Mouse (Mus musculus) mouse trophoblast stem cell (cell line): Measurements from ENCODE around the gene 1700029H14Rik.

Experiments used
- in situ Hi-C, 2 experiments: fragments of 300-500 bp; cut with MseI, MboI; formaldehyde crosslinking; loops; 2 replicates in 1 of 2; 3 replicates in 1 of 2; pipeline ENCODE4 v1.15.1; 2025

1700029H14Rik gene

DNA sequence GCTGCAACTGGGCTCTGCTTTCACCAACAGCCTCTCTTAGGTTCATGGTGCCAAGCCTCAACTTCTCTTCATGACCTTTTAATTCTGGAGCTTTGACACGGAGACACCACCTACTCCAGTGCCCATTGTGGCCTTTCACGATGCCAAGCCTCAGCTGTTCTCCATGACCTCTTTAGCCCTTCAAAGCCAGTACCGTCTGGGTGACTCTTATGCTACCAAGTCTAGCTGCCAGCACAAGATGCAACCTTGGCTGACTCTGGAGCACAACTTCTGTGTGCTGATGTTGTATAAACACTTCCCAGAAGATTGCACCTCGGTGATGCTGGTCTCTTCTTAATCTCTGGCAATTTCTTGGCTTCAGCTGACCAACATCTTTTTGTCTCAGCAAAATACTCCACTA lies 15.8 kb downstream of the 1700029H14Rik start:
- in situ Hi-C loops, result no loop called here

DNA sequence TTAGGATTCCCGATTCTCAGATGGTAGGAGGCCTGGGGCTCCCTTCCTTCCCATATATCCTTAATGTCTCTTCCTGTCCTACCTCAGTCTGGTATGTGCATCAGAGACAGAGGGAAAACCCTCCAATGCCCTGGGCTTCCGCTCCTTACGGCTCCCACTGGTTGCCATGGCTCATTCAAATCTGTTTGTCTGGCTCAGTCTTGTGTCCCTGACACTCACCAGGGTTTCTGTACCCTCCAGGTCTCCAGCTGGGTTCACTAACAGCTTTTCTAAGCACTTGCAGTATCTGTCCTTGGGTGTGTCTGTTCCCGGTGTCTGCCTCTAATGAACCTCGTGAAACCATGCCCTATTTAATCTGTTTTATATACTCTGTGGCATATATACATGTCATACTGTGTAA lies 20.7 kb downstream of the 1700029H14Rik start:
- in situ Hi-C loops, result no loop called here

DNA sequence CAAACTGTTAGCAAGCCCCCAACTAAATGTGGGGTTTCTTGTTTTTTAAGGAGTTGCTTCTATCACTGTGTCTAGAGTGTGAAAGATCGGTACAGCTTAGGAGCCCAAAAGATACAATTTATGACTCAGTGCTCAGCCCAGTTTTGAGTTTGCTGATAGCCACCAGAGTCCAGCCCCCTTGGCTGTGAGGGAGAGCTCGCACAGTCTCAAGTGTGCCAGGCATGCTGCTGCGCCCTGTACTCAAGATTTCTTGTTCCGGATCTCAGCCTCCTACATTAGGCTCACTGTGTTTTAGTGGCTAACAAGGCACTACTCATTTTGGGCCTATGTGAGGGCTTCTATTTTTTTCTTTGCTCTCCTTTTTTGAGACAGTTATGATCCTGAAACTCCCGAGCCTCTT lies 22.1 kb downstream of the 1700029H14Rik start:
- in situ Hi-C loops, result no loop called here

DNA sequence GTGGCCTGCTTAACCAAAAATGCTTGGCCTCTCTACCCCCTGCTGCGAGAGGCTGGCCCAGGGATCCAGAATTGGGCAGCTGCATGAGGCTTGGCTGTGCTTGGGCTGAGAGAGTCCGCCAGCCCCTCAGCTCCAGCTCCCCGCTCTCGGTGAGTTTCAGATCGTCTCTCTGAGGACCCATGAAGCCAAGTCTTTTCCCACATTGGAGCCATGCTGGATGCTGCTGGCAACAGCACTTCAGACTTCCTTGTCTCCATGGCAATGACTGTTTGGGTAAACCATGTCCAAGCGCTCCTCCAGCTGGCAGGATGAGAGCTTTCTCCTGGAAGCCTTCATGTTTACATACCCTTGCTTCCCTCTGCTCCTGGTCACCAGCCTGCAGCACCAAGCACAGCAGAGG lies 23.4 kb downstream of the 1700029H14Rik start:
- in situ Hi-C loops, result no loop called here

DNA sequence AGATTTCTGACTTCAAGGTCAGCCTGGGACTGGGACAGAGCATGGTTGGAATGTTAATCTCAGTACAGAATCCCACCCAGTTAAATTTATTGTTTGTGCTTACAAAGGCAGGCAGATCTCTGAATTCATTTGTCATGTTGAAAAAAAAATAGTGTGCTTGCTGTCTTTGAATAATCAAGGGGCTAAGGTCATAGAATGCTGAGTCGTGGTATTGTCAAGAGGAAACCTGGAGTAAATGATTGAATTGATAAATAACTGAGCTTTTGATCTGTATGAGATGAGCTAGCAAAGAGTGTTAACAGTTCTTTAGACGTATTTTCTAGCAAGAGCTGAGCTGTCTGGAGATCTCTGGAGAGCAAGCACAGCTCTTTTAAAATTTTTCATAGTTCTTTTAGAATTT lies 25.2 kb downstream of the 1700029H14Rik start:
- in situ Hi-C loops, result no loop called here

DNA sequence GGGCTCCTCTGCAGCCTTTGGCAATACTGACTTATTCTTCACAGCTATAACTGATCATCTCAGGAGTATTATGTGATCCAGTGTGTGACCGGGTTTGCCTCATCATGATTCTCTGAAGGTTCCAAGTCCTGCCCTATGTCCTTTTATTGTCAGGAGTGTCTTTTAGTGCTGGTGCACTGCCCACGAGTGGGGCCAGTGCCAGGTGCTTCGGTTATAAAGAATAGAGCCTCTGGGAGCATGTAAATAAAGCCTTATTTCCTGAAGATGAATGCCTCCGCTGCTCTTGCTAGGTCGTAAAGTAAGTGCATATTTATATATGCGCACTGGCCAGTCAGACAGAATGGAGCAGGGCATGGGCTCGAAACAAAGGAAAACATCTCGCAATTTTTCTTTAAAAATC lies 29.1 kb downstream of the 1700029H14Rik start:
- in situ Hi-C loops, result no loop called here

DNA sequence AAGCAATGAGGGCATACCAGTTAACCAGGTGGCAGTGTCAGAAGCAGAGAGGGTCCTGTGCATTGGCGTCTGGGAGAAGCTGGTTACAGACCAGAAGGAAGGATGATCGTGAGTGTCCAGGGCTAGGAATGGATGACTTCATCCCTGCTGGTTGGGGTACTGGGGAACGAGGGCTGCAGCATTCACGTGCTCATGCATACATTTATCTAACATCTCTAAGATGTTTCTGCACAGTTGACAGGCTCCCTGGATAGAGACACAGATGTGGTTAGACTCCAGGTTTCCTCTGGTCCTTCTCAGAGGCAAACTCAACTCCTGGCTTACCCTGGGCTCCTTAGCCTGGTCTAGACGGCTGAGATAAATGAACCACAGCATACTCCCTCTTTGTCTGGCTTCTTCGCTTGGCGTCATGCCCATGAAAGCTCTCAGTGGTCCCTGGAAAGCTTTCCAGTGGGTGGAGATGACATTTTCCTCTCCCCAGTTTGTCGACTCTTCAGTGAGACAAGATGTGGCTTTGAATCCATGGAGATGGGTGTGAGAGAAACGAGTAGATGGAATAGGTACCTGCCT lies 30.6 kb downstream of the 1700029H14Rik start:
- in situ Hi-C loops, result no loop called here

DNA sequence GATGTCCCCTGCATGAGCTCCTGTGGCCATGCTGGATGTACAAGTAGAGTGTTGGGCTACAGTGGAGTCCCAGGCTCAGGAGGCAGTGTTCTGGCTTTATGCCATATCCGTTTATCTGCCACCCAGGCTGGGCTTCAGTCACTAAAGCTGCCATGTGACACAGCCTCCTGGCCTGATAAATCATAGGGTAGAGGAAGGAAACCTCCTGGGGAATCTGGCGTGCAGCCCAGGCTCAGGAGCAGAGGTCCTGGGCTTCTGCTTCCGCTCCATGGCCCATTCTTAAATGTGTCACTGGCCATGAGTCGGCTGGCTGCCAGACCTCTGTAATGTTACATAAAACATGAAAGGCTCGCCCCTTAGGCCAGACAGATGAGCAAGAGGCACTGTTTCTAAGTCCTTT lies 31.3 kb downstream of the 1700029H14Rik start:
- in situ Hi-C loops, result no loop called here

DNA sequence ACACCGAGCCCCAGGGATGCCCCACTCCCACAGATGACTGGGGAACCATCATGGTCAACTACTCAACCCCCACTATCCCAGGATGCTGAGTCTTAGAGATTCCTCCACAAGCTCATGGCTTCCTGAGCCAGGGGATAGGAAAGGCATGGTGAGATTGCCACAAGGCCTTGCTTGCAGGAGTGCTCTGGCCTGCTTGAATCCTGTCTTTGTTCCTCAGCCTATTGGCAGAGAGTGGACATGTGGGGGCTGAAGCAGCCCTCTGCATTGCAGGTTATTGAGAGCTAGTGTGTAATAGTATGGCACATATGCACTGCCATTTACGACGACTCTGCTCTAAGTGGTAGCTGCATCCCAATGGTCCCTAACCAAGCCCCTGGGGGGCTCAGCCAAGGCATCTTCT lies 31.9 kb downstream of the 1700029H14Rik start:
- in situ Hi-C loops, result no loop called here

DNA sequence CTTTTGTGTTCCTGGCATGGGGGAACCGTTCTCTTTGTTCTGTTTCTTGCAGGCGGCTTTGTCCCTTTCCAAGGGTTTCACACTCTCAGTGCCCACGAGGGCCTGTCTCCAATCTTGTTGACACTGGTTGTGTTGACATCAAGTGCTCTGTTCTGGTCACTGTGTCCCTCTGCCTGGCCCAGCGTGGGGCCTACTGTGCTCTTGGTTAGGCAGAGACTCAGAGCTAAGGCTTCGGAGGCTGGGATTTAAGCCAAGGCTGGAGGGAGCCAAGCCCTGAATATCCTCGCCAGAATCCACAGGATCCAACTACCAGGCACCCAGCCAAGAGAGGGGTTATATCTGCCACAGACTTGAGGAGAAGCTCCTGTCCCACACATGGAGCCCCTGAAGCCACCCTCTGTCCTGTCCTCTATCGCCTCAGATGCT lies 32.4 kb downstream of the 1700029H14Rik start:
- in situ Hi-C loops, result no loop called here

DNA sequence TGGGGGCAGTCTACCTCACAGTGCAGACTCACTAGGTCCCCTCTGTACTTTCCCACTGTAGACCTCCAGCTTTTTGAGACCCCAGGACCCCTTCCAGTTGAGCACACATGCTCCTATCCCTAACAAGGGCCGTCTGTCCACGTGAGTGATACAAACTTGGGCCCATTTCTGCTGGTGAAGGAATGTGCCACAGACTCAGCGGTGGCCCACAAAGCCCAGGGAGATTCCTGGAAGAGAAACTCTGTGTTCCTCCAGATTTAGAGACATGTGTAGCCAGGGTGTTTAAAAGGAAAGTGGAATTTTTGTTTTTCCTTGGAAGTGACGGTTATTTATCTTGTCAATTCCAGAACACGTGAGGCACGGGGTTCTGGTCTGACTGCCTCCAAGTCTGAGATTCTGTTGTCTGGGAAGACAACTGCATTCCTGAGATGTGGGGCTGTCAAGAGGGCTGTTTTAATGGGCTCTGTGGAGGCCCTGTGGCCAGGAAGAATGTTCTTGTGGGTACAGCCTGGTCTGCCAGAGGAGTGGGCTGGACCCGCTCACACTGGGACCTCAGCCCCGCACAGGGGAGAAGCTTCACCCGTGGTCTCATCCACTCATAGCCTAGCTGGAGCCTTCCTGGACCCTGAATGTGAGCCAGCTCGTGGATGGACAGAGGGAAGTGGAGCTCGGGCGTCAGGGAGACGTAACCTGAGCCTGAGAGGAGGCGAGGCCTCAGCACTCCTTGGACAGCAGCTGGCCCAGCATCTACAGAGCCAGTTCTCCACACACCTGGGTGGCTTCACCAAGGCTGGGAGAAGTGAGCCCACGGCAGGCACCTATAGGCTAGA lies 33.0 kb downstream of the 1700029H14Rik start:
- in situ Hi-C loops, result no loop called here

DNA sequence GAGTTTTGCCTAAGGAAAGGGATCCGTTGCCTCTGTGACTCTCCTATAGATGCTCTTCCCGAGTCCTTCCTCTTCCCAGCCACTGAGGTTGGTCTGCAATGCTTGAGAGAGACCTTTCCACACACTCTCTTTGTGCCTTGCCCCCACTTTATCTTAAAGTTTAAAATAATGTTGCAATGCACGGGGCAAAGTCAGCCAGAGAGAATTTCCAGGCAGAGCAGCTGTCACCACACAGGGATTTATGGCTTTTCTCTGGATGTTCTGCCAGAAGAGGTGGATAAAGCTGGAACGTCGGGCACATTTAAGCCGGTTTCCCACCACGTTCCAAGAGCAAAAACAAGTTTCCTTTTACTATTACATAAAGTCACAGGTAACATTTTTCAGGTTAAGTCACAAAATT lies 40.9 kb downstream of the 1700029H14Rik start:
- in situ Hi-C loops, result no loop called here

DNA sequence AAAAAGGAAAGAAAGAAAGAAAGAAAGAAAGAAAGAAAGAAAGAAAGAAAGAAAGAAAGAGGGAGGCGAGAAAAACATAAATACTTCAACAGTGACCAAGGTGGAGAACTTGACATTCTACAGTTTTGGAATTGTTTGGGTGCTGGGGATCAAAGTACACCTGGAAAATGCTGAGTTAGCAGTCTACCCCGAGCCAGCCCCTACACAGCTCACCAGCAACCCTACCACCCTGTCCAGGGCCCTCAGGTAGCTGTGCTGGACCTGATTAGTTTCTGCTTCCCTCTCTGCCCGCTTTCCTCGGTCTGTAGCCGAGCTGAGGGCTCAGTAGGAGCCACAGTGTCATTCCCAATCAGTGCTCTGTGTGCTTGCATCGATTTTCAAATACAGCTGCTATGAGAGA lies 41.9 kb downstream of the 1700029H14Rik start:
- in situ Hi-C loops, result no loop called here

DNA sequence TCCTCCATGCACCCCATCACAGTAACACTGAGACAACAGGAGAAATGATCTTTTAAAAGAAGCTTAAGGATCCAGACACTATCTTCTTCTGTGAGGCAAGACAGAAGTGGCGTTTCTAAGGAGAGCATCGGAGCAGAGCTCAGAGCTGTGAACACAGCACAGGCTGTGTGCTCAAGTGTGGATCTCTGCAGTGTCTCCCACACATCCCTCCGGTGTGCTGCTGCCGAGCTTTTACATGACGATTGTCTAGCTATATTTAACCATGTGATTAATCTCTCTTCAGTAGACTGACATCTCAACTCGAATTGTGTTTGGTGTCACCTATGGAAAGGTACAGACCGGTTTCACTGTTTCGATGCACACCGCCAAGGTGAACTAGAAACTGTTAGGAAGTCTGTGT lies 42.8 kb downstream of the 1700029H14Rik start:
- in situ Hi-C loops, result no loop called here

DNA sequence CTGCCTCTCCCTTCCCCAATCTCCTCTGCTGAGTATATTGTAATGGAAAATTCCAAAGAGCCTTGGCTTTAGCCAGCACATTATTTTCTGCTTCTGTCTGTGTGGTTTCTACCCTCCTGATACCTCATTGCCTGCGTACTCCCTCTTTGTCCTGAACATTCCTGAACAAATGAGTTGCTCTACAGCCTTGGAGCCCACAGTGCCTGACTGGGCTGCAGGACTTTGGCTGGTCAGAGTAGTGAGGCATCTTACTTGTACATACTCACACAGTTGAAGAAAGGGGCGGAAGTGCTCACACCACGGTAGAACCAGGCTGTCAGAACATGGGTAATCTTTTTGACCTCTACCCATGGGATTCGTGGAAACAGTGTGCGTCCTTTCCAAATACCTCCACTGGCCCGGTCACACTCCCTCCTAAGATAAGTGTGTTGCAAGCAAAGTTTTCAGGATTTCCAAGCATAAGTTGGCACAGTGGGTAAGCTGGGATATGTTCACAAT lies 44.9 kb downstream of the 1700029H14Rik start:
- in situ Hi-C loops, result no loop called here

DNA sequence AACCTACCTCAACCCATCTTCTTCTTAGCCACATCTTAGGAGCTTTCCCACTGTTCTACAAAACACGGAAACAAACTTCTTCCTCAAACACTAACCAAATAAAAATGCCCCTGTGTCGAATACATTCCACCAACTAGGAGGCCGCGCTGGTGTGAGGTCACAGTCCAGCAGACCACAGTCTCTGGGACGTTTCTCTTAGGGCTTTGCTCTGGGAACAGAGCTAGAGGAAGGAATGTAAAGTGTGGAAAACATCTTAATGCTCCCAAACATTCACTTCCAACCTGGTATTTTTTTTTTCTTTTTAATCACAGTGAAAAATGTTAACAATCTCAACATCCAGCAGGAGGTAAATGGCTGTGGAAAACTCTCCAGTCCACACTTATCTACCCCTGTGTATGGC lies 45.5 kb downstream of the 1700029H14Rik start:
- in situ Hi-C loops, result no loop called here

DNA sequence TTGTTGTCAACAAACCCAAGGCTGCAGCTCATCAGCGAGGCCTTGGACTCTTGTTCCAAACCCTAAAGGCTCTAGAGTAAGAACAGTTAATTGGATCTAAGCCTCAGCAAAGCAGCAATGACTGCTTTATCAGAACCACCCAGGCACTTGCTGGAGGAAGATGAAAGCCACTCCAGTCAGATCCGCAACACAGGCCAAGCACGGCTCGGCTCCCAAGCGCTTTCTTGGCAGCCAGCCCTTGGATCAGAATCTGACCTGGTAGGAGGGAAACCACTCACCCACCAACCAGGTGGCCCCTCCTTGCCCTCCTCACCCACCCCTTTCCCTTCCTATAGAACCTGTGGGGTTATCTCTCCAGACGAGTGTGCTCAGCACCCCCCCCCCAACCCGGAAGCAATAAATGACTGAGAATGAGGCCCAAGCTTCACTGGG lies 46.2 kb downstream of the 1700029H14Rik start:
- in situ Hi-C loops, result no loop called here

DNA sequence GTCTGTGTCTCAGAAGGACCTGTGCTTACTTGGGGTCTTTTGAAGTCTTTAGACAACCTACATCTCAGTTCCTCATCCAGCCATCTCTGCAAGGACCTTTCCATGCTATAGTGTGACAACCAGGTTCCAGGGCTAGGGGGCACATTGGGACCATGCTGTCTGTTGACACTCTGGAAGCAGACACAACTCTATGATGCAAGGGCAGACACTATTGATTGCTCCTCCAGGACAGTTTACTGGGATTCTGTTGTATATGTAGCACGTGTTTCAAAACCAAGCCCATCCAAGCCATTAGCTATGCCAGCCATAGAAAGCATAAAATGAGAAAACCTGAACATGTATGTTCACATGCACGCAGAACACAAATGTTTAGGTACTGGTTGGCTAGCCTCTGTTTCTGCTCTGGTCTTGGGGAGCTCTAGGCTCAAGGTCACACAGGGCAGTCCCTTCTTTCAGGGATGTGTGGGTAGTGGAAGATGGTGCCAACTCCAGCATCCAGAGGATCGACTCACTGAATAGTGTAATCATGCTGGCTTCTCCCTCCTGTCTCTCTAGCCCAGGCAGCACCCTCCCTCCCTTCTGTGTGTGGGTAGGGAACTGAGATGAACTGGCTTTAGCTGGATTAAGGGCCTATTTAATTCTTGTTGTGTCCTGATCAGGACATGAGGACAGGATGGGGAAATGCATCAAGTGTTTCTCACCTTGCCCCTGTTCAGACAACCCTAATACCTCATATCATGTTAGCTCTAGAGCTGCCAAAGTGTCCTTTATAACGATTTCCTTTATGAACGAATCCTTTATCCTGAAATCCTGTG lies 48.5 kb downstream of the 1700029H14Rik start:
- in situ Hi-C loops, result no loop called here

DNA sequence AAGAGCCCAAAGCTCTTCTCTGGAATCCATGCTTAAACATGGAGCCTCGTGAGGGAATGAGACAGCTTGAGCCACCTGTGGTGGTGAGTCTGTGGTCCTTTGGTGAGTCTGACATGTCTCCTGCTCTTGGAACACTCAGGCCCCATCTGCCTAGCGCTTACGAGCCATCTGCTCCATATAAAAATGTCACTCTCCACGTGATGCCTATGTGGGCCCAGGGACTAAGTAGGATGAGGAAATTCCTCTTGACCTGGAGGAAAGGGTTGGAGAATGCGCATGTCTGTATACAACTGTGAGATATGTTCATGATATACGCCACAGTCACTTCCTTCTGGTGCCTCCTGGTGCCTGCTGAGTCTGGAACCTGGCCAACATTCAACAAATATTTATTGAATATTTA lies 49.6 kb downstream of the 1700029H14Rik start:
- in situ Hi-C loops, result no loop called here

DNA sequence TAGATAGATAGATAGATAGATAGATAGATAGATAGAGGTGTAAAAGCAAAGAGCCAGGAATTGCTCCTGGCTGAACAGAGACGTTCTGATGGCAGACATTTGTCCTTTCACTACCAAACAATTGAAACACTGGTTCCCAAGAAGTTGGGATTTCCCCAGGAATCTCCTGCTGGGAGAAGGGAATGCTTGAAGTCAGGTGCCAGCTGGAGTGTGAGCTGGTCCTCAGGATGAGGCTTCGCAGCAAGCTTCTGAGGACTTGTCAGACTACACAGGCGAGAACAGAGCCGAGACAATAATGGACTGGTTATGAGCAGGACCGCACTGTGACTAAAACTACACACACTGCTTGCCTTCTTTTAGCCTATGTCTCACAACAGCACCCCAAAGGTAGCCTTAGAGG lies 50.2 kb downstream of the 1700029H14Rik start:
- in situ Hi-C loops, result no loop called here

DNA sequence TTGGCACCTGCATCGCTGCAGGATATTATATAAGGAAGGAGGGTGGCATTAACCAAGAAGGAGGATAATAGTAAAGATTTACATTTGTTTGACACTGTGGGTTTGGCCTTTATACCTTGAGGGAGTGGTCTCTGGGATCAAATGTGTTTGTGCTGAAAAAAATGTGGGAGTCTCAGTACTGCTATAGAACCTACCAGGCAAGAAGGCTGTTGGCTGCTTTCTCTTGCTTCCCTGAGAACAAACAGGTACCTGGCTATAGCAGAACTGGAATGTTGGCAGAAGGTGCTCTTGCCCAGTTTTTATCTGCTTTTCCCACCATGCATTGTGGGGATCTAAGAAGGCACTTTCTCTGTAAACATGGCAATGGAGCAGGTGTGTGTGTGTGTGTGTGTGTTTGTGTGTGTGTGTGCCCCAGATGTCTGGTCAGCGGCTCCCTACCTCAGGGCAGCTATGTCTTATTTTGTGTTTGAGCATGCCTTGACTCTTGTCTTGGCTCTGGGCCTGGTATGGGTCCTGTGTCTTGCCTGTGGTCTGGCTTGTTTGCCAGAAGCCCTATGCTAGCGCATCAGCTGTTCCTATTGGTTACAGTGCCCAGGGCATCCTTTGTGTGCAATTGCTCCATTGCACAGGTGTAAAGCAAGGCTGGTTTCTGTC lies 54.9 kb downstream of the 1700029H14Rik start:
- in situ Hi-C loops, result no loop called here

DNA sequence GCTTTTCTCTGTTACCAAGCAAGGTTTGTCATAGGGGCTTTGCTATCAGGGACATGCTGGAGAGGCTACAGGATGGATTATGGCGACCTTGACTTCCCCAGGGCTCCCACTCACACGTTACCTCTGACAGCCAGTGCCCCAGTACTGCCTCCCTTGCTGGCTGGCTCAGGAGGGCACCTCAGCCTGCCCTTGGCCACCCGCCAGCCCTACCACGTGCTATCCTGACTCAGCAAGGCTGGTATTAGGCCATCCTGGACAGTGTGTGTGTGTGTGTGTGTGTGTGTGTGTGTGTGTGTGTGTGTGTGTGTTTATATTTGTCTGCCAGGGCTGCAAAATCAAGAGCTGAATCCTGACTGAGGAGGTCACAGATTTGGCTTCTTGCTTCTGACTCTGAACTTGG lies 55.4 kb downstream of the 1700029H14Rik start:
- in situ Hi-C loops, result no loop called here
